Mouse (Mus musculus) adrenal gland (tissue): ENCODE data around the gene Nhlh2.

Experiments
- intact Hi-C: fragments of 180-260 bp; cut with DNase I; formaldehyde crosslinking; loops from one replicate; pipeline ENCODE4 v1.15.1; 2025

The Nhlh2 gene

GRCm38 (mm10) chr3:102024981-102025451, 15.1 kb downstream of the Nhlh2 start:
- intact Hi-C loops, result no loop called here

- intact Hi-C loops, result no loop called here
Measured at GRCm38 (mm10) chr3:102025659-102026058, 15.8 kb downstream of the Nhlh2 start.

GRCm38 (mm10) chr3:102027880-102028279, 18.0 kb downstream of the Nhlh2 start:
- intact Hi-C loops, result no loop called here

- intact Hi-C loops, result no loop called here
Measured at GRCm38 (mm10) chr3:102037806-102038205, 27.9 kb downstream of the Nhlh2 start.

- intact Hi-C loops, result no loop called here
Measured at GRCm38 (mm10) chr3:102038608-102039007, 28.7 kb downstream of the Nhlh2 start.

GRCm38 (mm10) chr3:102041632-102042031, 31.8 kb downstream of the Nhlh2 start:
- intact Hi-C loops, result no loop called here

- intact Hi-C loops, result loop anchor here (5.0 kb wide), 1 partner anchor 148 kb away; no protein-coding TSS in a partner anchor
Measured at GRCm38 (mm10) chr3:102045071-102045470, 35.2 kb downstream of the Nhlh2 start.

- intact Hi-C loops, result loop anchor here (5.0 kb wide), 1 partner anchor 150 kb away; no protein-coding TSS in a partner anchor
Measured at GRCm38 (mm10) chr3:102047532-102047931, 37.7 kb downstream of the Nhlh2 start.

- intact Hi-C loops, result loop anchor here (5.0 kb wide), 1 partner anchor 152 kb away; no protein-coding TSS in a partner anchor
Measured at GRCm38 (mm10) chr3:102049207-102050104, 39.6 kb downstream of the Nhlh2 start.

- intact Hi-C loops, result no loop called here
Measured at GRCm38 (mm10) chr3:102052036-102052435, 42.2 kb downstream of the Nhlh2 start.

GRCm38 (mm10) chr3:102053293-102053692, 43.4 kb downstream of the Nhlh2 start:
- intact Hi-C loops, result no loop called here

- intact Hi-C loops, result no loop called here
Measured at GRCm38 (mm10) chr3:102055878-102056277, 46.0 kb downstream of the Nhlh2 start.

- intact Hi-C loops, result loop anchor here (5.0 kb wide), 1 partner anchor 163 kb away; no protein-coding TSS in a partner anchor
Measured at GRCm38 (mm10) chr3:102060065-102060464, 50.2 kb downstream of the Nhlh2 start.

GRCm38 (mm10) chr3:102061923-102062670, 52.2 kb downstream of the Nhlh2 start:
- intact Hi-C loops, result loop anchor here (5.0 kb wide), 1 partner anchor 165 kb away; no protein-coding TSS in a partner anchor

- intact Hi-C loops, result loop anchor here (5.0 kb wide), 1 partner anchor 165 kb away; no protein-coding TSS in a partner anchor
Measured at GRCm38 (mm10) chr3:102062671-102063010, 52.8 kb downstream of the Nhlh2 start.

GRCm38 (mm10) chr3:102063273-102064120, 53.6 kb downstream of the Nhlh2 start:
- intact Hi-C loops, result loop anchor here (5.0 kb wide), 1 partner anchor 166 kb away; no protein-coding TSS in a partner anchor

- intact Hi-C loops, result loop anchor here (5.0 kb wide), 1 partner anchor 167 kb away; no protein-coding TSS in a partner anchor
Measured at GRCm38 (mm10) chr3:102064566-102064965, 54.7 kb downstream of the Nhlh2 start.
